Mouse (Mus musculus) T-helper 17 cell (primary cell): ENCODE measurements around the gene Icam4.
"Not testable (repeated sequence)": the region's sequence is repeated elsewhere in the genome, so short reads cannot be mapped to it uniquely, and the experiment has no call there.

Experiments
- in situ Hi-C, 2 experiments: fragments of 300-600 bp; cut with MboI, MseI; formaldehyde crosslinking; loops; 1 replicate in 1 of 2; 2 replicates in 1 of 2; pipeline ENCODE4 v1.15.1; 2025; ENCODE audit warnings: high pct_unique_total_duplicates in 2 of 2

The Icam4 gene

DNA sequence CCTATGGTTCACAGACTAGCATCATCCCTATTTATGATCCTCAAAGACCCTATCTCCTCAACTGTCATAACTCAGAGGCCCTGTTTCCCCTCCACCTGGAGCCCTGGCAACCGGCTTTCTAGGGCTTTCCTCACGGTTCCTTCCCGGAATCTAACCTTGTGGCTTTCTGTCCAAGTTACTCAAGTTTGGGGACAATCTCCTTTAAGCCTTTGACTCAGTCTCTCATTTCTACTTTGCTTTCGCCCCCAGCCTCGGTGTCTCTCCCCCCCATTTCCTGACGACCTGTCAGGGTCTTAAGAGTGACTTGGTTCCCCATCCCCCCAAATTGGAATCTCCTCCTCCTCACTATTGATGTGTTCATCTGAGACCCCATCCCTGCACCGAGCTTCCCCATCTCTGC lies 3.3 kb downstream of the Icam4 start:
- in situ Hi-C loops = loop anchor here in 1 of 2 experiments (5.0 kb wide), 1 partner anchor 115 kb away; the partner anchor contains the start of gene Cdc37

DNA sequence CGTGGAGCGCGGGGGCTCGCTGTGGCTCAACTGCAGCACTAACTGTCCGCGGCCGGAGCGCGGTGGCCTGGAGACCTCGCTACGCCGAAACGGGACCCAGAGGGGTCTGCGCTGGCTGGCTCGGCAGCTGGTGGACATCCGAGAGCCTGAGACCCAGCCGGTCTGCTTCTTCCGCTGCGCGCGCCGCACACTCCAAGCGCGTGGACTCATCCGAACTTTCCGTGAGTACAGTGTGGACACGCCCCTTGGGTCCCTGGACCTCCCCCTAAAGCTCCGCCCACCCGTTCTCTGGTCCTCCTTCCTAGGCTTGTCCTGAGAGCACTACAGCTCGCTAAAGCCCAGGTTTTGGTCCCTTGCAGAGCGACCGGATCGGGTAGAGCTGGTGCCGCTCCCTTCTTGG lies 4.0 kb downstream of the Icam4 start:
- in situ Hi-C loops = loop anchor here in 1 of 2 experiments (5.0 kb wide), 1 partner anchor 114 kb away; the partner anchor contains the start of gene Cdc37

DNA sequence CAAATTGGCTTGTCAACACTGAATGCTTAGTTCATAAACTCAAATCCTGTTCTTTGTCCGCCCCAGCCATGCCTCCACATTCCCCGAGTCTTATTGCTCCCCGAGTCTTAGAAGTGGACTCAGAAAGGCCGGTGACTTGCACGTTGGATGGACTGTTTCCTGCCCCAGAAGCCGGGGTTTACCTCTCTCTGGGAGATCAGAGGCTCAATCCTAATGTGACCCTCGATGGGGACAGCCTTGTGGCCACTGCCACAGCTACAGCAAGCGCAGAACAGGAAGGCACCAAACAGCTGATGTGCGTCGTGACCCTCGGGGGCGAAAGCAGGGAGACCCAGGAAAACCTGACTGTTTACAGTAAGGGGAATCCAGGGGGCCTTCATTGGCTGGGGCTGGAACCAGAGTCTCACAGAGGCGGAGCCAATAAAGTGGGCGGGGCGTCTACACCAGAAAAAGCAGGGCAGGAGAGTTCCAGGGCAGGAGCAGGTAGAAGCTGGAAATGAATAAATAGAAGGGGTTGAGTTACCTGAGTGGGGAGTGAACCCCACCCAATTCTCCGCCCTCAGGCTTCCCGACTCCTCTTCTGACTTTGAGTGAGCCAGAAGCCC lies 5.4 kb downstream of the Icam4 start:
- in situ Hi-C loops = loop anchor here in 1 of 2 experiments (5.0 kb wide), 1 partner anchor 113 kb away; the partner anchor contains the start of gene Cdc37

DNA sequence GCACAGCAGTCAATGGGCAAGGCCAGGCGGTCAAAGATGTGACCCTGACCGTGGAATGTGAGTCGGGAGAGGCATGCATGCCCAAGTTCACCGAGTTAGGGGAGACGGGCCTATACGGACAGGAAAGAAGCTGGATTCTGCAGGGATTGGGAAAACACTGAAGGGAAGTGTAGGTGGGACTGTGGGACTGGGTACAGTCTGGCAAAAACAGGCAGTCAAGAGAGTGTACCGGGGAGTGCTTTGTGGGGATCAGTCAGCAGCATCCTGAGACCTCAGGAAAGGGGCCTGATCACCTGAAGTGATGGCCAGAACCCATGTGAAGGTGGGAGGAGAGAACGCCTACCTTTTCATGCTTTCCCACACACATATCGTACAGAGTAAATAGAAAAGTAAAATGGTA lies 6.4 kb downstream of the Icam4 start:
- in situ Hi-C loops = no loop called here

DNA sequence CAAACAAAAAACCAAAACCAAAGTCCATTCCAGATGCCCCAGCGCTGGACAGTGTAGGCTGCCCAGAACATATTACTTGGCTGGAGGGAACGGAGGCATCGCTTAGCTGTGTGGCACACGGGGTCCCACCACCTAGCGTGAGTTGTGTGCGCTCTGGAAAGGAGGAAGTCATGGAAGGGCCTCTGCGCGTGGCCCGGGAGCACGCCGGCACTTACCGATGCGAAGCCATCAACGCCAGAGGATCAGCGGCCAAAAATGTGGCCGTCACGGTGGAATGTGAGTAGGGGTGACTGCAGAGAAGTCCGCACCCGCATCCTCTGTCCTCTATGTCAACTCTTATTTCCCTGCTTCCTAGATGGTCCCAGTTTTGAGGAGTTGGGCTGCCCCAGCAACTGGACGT lies 7.0 kb downstream of the Icam4 start:
- in situ Hi-C loops = no loop called here

DNA sequence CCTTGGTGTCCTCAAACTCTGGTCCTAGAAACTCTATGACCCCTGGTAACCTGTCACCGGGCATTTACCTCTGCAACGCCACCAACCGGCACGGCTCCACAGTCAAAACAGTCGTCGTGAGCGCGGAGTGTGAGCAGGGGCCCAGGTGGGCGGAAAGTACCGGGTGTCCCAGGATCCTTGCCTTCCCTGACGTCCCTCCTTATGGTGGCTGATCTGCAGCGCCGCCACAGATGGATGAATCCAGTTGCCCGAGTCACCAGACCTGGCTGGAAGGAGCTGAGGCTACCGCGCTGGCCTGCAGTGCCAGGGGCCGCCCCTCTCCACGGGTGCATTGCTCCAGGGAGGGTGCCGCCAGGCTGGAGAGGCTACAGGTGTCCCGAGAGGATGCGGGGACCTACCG lies 7.5 kb downstream of the Icam4 start:
- in situ Hi-C loops = no loop called here

DNA sequence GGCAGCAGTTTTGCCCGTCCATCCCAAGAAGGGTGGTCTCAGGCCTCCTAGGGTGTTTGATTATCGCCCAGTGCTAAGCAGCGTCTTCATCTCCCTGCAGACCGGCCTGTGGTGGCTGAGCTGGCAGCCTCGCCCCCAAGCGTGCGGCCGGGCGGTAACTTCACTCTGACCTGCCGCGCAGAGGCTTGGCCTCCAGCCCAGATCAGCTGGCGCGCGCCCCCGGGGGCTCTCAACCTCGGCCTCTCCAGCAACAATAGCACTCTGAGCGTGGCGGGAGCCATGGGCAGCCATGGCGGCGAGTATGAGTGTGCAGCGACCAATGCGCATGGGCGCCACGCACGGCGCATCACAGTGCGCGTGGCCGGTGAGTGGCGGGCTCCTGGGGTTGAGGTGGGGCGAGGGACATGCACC lies 8.3 kb downstream of the Icam4 start:
- in situ Hi-C loops = no loop called here

DNA sequence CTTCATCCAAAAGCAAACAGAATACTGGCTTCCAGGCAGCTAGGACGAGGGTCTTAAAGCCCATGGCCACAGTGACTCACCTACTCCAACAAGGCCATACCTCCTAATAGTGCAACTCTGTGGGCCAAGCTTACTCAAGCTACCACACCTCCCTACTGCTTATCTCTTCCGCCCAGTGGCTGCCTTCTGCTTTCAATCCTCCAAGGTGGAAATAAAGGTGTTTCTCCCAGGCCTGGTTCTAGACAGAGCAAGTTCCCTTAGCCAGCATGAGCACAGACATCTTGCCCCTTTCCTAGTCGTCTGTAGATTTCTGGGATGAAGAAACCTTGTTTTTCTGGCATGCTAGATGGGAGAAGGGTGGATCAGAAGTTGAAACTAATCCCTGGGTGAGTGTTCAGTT lies 10.6 kb downstream of the Icam4 start:
- in situ Hi-C loops = no loop called here

DNA sequence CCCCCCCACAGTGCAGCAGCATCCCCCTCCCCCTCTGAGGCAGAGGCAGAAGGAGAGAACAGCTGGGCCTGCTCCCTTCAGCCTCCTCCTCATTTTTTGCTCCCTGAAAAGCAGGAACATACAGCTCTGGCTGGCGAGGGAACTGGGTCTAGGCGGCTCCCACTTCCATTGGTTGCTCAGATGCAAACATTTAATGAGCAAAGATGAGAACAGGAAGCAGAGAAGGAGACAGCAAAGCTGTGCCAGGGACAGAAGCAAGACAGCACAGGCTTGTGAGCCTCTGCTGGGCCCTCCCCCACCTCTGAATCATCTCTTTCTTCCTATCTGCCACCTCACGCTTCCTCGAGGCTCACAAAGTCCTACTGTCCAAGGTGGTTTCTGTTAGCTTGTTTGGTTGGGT lies 12.1 kb downstream of the Icam4 start:
- in situ Hi-C loops = no loop called here

DNA sequence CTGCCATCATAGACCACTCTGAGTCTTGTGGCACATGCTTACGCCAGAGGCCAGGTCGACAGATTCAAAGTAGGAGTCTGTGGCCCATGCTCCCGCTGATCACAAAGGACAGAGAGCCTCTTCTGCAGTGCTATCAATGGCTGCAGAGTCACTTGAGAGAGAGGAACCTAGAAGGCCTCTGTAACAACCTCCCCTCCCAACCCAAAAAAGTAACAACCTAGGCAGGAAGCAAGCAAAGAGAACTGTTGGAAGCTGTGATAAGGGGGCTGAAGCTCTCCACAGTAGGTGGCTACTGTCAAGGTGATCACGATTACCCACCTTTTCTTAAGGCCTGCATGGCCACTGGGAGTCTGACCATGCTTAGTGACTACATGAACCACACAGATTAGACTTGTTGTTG lies 14.4 kb downstream of the Icam4 start:
- in situ Hi-C loops = no loop called here

DNA sequence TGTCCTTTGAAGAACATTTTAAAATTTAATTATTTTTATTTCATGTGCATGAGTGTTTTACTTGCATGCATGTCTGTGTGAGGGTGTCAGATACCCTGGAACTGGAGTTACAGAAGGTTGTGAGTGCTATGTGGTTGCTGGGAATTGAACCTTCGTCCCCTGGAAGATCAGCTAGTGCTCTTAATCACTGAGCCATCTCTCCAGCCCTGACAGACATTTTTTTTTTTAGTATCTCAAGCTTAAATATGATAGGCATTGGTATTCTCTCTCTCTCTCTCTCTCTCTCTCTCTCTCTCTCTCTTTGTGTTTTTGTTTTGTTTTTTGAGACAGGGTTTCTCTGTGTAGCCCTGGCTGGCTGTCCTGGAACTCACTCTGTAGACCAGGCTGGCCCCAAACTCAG lies 15.6 kb downstream of the Icam4 start:
- in situ Hi-C loops = not testable (repeated sequence)

DNA sequence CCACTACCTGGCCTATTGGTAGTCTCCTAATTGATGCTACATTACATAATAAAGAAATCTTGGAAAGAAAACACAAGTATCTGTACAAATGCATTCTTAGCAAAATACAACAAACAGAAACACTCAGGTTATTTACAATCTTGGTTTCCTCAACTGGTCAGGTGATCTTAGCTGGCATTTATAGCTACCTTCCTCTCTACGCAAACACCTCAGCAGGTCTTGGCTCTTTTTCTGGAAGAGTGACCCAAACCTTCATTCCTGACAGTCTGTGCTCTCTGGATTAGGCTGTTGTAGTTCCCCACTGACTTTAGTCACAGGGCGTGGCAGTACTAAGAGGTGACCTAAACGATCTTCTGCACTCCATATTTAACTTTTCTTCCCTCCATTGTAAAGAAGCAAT lies 16.1 kb downstream of the Icam4 start:
- in situ Hi-C loops = no loop called here

DNA sequence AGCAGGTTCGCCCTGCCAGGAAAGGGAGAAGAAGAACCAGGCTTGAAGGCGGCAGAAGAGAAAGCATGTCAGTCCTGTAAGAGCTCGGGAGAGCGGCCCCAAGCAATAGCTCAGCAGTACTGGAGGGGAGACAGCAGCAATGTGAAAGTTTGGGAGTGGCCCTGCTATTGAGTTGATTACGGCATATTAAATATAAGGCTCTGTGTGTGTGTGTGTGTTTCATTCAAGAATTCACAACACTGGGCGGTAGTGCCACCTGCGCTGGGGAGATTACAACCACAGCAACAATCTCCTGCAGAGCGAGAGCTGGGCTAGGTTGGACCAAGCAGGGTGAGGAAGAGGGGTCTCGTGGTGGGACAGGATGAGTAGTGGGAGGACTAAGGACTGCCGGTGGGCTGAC lies 22.4 kb downstream of the Icam4 start:
- in situ Hi-C loops = no loop called here

DNA sequence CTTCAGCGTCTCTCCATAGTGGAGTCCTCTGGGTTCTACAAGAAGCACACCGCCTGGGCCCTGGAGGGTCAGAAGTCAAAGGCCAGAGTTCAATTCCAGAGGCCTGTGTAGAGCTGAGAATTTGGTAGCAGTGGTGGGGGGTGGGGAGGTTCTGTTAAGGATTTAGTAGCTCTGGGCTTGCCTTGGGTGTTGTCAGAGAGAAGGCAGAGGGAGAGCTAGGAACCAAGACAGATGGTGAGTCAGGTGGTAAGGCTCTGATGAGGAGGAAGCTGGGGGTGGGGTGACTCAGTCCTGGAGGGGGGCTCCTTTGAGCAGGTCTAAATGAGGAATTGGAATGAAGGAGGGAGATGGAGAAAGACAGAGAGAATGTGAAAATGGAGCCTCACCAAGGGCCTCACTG lies 33.8 kb downstream of the Icam4 start:
- in situ Hi-C loops = no loop called here

DNA sequence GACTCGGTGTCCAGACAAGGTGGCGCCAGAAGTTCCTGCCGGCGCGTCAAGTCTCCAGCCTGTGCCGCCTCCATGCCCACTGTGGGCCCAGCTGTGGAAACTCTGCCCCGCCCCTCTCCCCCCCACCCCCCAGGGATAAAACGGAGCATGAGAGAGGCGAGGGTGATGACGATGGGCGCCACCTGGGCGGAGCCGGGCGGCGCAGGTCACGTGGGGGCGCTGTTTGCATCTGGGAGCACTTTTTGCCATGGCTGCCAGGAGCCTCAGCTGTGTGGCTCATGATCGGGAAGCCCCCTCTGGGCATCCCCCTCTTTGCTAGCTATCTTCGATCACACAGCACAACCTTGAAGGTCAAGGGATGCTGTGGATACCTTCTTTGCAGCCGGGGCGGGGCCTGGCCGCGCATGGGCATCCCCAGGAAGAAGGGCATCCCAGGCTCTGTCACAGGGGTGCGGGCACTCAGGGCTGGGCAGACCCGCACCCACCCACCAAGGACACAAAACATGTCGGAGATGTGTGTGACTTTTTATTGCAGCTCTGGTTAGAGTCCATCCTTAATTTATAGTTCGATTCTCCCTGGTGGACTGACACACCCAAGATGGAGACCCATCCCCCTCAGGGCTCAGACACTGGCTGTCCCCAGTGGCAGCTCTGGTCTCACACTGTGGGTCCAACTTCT lies 38.0 kb downstream of the Icam4 start, which contains the start of gene Zglp1:
Gene Zglp1, minus strand, starts transcription at position 88 of the 679 bp plus-strand sequence.
- in situ Hi-C loops = no loop called here

DNA sequence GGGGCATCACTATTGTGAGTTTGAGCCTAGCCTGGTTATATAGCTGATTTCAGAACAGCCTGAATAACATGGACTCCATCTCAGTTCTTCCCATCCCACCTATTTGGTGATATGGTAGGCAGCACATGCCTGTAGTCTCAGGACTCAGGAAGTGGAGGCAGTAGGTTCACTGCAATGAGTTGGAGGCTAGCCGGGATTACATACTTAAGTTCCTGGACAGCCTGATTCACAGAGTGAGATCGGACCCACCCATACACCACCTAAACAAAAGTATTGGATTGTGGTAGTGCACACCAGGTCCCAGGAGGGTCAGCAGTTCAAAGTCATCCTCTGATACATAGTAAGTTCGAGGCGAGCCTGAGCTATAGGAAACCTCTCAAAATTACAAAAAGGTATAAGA lies 43.5 kb downstream of the Icam4 start:
- in situ Hi-C loops = no loop called here

DNA sequence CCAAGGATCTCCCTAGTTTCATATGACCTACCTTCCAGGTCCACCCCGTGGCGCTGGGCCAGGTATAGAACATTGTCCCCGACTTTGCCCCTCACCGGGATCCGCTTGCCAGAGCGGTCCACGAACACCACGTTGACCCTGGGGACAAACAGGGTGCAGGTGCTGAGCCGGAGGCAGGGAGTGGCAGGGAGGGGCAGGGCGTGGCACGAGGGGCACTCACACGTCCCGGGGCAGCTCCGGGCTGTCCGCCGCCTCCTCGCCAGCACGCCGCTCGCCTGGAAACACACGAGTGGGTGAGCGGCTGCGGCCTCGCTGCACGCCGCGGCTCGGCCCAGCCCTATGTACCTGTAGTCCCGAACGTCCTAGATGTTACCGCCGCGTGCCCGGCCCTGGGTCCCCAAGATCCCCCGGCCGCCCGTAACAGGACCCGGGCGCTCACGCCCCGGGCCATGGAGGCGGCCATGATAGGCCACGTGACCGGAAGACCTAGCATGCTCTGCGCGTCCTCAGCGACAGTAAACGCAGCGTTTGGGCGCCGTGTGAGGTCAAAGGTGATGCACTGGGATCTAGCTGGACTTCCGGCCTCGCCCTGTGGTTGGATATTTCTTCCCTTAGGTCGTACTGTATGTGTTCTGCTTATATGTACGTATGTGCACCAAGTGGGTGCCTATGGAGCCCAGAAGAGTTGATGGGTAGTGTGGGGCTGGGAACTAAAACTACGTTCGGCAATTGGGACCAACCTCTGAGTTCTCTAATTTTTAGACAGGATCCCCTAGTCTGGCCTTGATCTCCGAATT lies 44.1 kb downstream of the Icam4 start, which contains the start of the genes Gm49373 and Fdx1l:
Gene Gm49373, minus strand, starts transcription at position 53 of the 797 bp plus-strand sequence.
Gene Fdx1l, minus strand, starts transcription at position 571 of the 797 bp plus-strand sequence.
- in situ Hi-C loops = no loop called here

DNA sequence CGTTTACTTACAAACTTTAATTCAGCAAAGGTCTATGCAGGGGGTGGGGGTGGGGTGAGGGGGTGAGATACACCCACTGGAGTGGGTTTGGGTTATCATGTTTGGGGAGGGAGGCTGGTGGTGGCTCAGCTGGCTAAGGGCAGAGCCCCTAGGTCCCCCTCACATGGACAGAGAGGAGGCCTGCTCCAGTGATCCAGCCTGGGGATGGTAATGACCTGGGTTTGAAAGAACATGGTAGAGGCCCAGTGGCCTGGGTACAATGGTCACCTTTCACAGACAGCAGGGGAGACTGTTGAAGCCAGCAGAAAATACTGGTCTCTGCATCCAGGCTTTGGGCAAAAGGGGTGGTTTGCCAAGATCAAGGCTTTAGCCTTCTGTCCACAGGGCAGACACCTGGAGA lies 45.0 kb downstream of the Icam4 start:
- in situ Hi-C loops = no loop called here

DNA sequence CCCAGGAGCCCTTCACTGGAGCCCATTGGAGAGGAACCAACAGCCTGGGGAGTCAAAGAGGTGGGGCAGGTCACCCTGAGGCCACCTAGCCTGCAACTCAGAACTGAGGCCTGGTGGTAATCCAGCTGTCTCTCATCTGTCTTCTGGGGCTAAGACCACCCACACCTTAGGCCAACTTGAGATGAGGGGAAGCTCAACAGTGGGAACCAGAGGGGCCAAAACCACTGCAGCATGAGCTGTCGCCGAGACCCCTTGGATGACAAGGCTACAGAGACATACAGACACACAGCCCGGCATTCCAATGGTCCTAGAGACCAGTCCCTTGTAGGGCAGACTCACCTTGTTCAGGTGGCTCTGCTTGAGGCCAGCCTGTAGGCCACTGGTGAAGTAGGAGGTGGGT lies 46.5 kb downstream of the Icam4 start:
- in situ Hi-C loops = no loop called here
